ENCODE assay signal across 13 mouse cellular contexts in genomic region chr11:94456347-94456746, GRCm38 (mm10). TPM values are rescaled to one million over a fixed set of nuclear protein-coding genes. Genes with fewer than 3 reads are reported as not detected.
DNase-seq lines count a peak whose midpoint lies in the region; ATAC-seq lines count a peak whose summit lies in the region.
"Had no signal": no experiment of that assay in that cellular context is flagged by ENCODE, and none has a peak within 500 bp of the region (broad histone marks: within the 10 kb centered on the region; RNA-seq: fewer than 3 reads in every experiment).

No protein-coding gene starts in this region.

- H3K4me1 ChIP-seq in heart, embryonic 11.5 days (ENCODE audit: control insufficient read depth, insufficient read depth, low read length): peaks cover 13% of the 10 kb centered on the region

- no peaks in the 10 kb centered on the region for H3K9me3 ChIP-seq in heart, embryonic 11.5 days (replicated peaks; ENCODE audit: control insufficient read depth, low read length)
- H3K9me3 ChIP-seq: forebrain, embryonic 12.5 days; neural tube, embryonic 15.5 days had no signal

- peak overlapping the region; percentile 36; the same call in 1 of the 2 replicates for H3K4me2 ChIP-seq in heart, embryonic 11.5 days
- H3K4me2 ChIP-seq: forebrain, embryonic 12.5 days; neural tube, embryonic 15.5 days had no signal

- ATAC-seq in heart, embryonic 11.5 days (replicated peaks; ENCODE audit: insufficient number of reproducible peaks, low FRiP score, low TSS enrichment): peak; percentile 62

- 51% methylated on average over 3 of the region's 3 CpGs for WGBS in heart, embryonic 11.5 days (ENCODE audit: insufficient replicate concordance)

- no peak for DNase-seq in heart, adult 11 months
- DNase-seq in brain, adult 2 months (ENCODE audit: low read depth, low spot score): peak; percentile 46
- peak; percentile 81 for DNase-seq in liver
- peak; percentile 62 to 76 for DNase-seq in spleen, postnatal 10 days (ENCODE audit: low spot score in 2 of 2)
- no peak for DNase-seq in thymus, postnatal 4 days
- no peak for DNase-seq in urinary bladder, adult 18-20 months (ENCODE audit: low spot score in 2 of 2)
- no peak for DNase-seq in urinary bladder, adult 2 months (ENCODE audit: low spot score)
- DNase-seq: gastrocnemius, postnatal 14 days; kidney, adult 11 months; right cerebral cortex, postnatal 14 days had no signal

- no peak overlapping the region; the same call in 1 of the 2 replicates for H3K9ac ChIP-seq in heart, embryonic 11.5 days (ENCODE audit: low read depth, low read length)
- H3K9ac ChIP-seq: forebrain, embryonic 12.5 days; neural tube, embryonic 15.5 days had no signal

- no peak overlapping the region for H3K4me3 ChIP-seq in heart, embryonic 11.5 days (ENCODE audit: low read depth, low read length)
- H3K4me3 ChIP-seq: forebrain, embryonic 12.5 days; neural tube, embryonic 15.5 days had no signal

- peak overlapping the region; percentile 13; the same call in 1 of the 2 replicates for H3K27ac ChIP-seq in heart, embryonic 11.5 days (ENCODE audit: low read depth, low read length)
- H3K27ac ChIP-seq: forebrain, embryonic 12.5 days; neural tube, embryonic 15.5 days had no signal

- peaks cover 11% of the 10 kb centered on the region for H3K27me3 ChIP-seq in heart, embryonic 11.5 days (ENCODE audit: control insufficient read depth, insufficient read depth, low read length)
- H3K27me3 ChIP-seq: forebrain, embryonic 12.5 days; neural tube, embryonic 15.5 days had no signal

- H3K36me3 ChIP-seq in heart, embryonic 11.5 days (ENCODE audit: control insufficient read depth, insufficient read depth, low read length): no peaks in the 10 kb centered on the region

RNA-seq across cellular contexts. Expression of gene Cacna1g, which starts 17.7 kb away (rescaled TPM):
- 2.7 and 4.3 TPM in 2 replicates for polyA plus RNA-seq in heart, embryonic 11.5 days (2014; fragmentation: Nextera tagmentation; extraction: Ambion mirVana)
- 2.6 and 2.9 TPM in 2 replicates for polyA plus RNA-seq in urinary bladder, adult 2 months (2012; rRNA removed)

RNA-seq across cellular contexts. Expression of gene Spata20, which starts 29.6 kb away (rescaled TPM):
- polyA plus RNA-seq in heart, embryonic 11.5 days (2014; fragmentation: Nextera tagmentation; extraction: Ambion mirVana): 0.15 TPM in 1 of 2 replicates, not detected in the other
- 0.06 TPM in 1 of 2 replicates, not detected in the other for polyA plus RNA-seq in urinary bladder, adult 2 months (2012; rRNA removed)

RNA-seq across cellular contexts. Expression of gene Epn3, which starts 43.4 kb away (rescaled TPM):
- 8.2 and 9.1 TPM in 2 replicates for polyA plus RNA-seq in heart, embryonic 11.5 days (2014; fragmentation: Nextera tagmentation; extraction: Ambion mirVana)
- 28.5 and 34.1 TPM in 2 replicates for polyA plus RNA-seq in urinary bladder, adult 2 months (2012; rRNA removed)

Comparison
In these comparisons a context has a peak if more than half of its experiments do, and no peak if none do; other contexts are left out.
1. DNase-seq: peak in brain, adult 2 months (single experiment), liver (single experiment) and spleen, postnatal 10 days (2 of 2); none in heart, adult 11 months (single experiment), thymus, postnatal 4 days (single experiment), urinary bladder, adult 18-20 months (0 of 2) and urinary bladder, adult 2 months (single experiment).